Mouse (Mus musculus): ENCODE measurements around the gene Srxn1.

GRCm38 (mm10) chr2:152077337-152077736, 28.0 kb upstream of the Srxn1 start:
- TF ChIP-seq GATA1 (IDR thresholded peaks at IDR 0.05; ENCODE audit: borderline replicate concordance, low read length), result no peak
- no peak for TF ChIP-seq FLI1 (IDR thresholded peaks at IDR 0.05; ENCODE audit: low read length)
